Mouse (Mus musculus): Measurements from ENCODE around the gene Sox12.

GRCm38 (mm10) chr2:152384191-152384590, 13.7 kb downstream of the Sox12 start:
- TF ChIP-seq CTCF (IDR thresholded peaks at IDR 0.05; ENCODE audit: insufficient read depth, low read length) (no peak), POLR2A (IDR thresholded peaks at IDR 0.05; ENCODE audit: borderline replicate concordance, extremely low read depth, low read depth, low read length) (no peak)

Data from lung, adult 2 months (tissue).